Mouse (Mus musculus): Measurements from ENCODE around the gene Kif16b.

Gene Kif16b

GRCm38 (mm10) chr2:142900862-142901805 lies at the start of gene Kif16b:
TSS of gene Kif16b (minus strand) at chr2:142901531.
- peak; percentile 94 for DNase-seq (ENCODE audit: low read depth)

- no peak for DNase-seq (ENCODE audit: low read depth)
These were observed 39.7 kb upstream of the Kif16b start for GRCm38 (mm10) chr2:142940899-142941642.

DNA sequence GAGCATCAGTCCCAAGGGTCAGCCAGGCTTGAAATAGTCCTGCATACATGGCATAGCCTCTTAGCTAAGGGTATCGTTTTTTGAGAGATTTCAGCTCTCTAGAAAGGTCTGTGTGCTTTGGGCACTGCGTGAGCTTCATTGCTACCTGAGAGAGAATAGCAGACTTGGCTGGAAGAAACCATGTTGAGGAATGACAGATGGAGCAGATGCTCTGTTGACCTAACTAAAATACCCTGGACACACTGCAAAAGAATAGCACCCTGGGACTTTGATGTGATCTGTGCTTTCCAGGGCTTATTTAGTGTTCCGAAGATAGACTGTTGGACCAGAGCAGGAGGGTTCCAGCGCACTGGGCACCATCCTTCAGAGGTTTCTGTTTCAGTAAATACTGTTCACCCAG lies 29.1 kb upstream of the Kif16b start:
- DNase-seq (ENCODE audit: low read depth) = no peak

DNA sequence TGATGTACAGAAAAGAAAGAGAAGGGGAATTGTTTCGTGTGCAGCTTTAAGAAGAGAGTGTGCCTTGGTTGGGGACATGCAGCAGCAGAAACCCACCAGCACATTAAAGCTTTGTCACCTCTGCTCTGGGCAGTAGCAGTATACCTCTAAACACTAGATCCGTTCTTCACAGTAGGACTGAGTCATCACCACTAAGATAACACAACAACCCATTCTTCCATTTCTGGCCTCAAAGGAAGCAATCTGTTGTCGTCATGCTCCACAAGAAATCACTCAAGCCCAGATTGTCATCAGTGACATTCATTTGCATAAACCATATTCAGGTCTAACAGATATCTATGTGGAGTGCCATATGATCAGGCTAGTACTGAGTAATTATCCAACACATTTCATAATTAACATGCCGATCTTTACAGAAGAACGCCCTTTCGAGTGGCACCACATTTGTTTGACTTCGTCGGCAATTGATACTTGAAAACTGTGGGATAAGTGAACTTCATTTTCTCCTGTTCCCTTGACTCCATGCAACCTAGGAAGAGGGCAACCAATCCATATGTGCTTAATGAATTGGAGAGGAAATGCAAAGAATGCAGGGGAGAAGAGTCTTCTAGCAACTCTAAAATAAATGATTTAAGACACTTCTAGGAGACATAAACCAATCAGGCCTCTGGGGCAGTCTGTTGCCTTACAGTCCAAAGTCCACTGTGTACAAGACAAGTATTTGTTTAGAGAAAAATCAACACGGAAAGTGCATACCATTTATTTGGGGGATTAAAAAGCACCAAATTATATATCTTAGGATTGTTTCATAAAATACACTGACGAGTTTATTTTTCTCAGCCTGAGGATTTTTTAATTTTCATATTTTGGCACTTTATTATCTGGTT lies 28.1 kb upstream of the Kif16b start:
- DNase-seq (ENCODE audit: low read depth) = no peak

GRCm38 (mm10) chr2:142910808-142911388 lies 9.6 kb upstream of the Kif16b start:
- DNase-seq (ENCODE audit: low read depth) = no peak

DNA sequence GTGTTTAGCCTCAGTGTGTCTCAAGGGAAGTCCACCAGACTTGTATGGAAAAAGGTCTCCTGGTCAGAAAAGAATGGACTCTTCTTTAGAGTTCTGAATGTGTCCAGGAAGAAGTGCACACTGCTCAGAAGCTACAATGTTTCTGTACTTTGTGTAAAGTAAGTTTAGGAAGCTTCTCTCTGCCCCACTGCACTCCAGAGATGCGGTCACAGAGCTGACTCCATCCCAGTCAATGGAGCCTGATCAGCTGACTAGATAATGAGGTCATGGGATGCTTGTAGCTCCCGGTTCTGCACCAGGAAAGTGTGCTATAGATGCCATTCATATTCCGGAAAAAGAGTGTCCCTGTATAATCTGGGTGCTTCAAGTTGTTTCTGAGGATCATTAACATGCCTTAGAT lies 7.9 kb upstream of the Kif16b start:
- DNase-seq (ENCODE audit: low read depth) = no peak

GRCm38 (mm10) chr2:142907056-142907455 lies 5.7 kb upstream of the Kif16b start:
- DNase-seq (ENCODE audit: low read depth) = no peak

- peak; percentile 97 for DNase-seq (ENCODE audit: low read depth)
These were observed 1.9 kb upstream of the Kif16b start for GRCm38 (mm10) chr2:142902905-142903895.

GRCm38 (mm10) chr2:142900120-142900861 lies 1.0 kb downstream of the Kif16b start:
- DNase-seq (ENCODE audit: low read depth) = peak; percentile 52

GRCm38 (mm10) chr2:142893780-142894179 lies 7.6 kb downstream of the Kif16b start:
- no peak for DNase-seq (ENCODE audit: low read depth)

DNA sequence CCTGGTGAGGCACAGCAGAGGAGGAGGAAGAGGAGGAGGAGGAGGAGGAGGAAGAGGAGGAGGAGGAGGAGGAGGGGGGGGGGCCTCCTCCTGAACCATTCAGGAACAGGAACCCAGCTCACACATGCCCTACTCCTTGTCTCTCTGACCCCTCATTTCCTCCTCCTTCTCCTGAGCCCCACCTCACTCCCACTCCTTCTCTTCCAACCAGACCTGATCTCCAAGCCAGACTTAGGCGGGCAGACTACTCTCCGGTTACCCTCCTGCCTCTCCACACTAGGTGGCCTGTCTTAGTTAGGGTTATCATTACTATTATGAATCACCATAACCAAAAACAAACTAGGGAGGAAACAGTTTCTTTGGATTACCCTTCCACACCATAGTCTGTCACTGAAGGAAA lies 10.0 kb downstream of the Kif16b start:
- DNase-seq (ENCODE audit: low read depth) = no peak

GRCm38 (mm10) chr2:142884456-142884855 lies 16.9 kb downstream of the Kif16b start:
- DNase-seq (ENCODE audit: low read depth) = no peak

DNA sequence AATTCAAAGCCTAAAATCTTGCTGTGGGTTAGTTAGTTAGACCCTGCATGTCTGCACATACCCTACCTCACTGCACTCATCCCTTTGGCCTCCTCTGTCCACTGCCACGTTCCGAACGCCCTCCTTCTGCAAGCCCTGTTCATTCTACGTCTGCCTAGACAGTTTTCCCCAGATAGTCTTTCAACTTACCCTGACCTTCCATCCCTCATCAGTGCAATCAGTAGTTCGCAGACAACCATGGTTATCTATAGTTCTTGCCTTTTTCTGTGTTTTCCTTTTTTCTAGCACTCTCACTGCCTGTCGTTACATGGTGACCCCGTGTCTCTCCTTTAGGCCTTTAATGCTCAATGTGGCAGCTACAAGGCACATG lies 17.7 kb downstream of the Kif16b start:
- DNase-seq (ENCODE audit: low read depth) = no peak

DNA sequence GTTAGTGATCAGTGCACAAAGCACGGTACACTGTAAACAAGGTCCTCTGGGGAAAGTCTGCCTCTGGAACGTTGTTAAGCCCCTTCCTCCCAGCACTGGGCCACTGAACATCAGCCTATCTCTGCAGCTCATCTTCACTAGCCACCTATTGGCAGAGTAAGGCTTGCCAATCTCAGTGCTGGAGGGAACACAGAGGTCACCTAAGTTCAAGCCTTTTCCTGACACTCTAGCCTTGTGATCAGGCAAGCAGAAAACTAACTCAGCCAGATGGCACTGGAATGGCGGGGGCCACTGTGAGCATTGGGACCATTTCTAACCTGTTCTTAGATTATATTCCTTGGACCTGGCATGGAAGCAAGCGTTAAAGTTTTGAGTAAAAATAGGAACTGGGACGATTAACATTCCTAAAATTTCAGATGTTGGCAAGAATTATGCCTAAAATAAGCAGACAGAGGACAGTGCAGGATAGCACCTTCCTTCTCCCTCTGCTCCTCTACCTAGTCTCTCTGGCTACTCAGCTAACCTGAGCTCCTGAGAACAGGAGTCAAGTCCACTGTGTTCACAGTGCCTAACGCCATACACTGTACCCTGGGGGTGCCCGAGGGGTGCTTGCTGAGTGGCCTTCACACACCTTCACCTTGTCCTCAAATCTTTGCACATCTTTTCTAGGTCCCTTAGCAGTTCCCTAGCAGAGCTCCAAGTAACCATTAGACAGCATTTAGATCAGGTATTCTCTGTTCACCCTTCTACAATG lies 18.3 kb downstream of the Kif16b start:
- DNase-seq (ENCODE audit: low read depth) = no peak

DNA sequence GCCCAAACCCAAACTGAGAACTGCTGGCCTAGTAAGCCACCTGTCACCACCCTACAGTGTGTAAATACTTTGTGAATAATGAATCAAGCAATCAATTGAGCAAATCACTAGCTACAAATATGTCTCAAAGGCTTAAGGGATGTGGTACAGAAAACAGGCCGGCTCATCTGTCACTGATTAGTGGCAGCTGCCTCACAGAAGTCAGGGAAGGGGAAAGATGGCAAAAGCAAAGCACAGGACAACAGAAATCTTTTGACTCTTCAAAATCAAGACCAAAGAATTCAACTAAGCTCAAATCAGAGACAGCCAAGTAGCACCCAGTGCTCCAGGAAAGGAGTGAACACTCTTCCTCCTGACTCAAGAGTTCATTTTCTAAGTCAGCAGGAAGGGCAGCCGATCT lies 18.9 kb downstream of the Kif16b start:
- DNase-seq (ENCODE audit: low read depth) = no peak

GRCm38 (mm10) chr2:142881177-142881576 lies 20.2 kb downstream of the Kif16b start:
- no peak for DNase-seq (ENCODE audit: low read depth)

DNA sequence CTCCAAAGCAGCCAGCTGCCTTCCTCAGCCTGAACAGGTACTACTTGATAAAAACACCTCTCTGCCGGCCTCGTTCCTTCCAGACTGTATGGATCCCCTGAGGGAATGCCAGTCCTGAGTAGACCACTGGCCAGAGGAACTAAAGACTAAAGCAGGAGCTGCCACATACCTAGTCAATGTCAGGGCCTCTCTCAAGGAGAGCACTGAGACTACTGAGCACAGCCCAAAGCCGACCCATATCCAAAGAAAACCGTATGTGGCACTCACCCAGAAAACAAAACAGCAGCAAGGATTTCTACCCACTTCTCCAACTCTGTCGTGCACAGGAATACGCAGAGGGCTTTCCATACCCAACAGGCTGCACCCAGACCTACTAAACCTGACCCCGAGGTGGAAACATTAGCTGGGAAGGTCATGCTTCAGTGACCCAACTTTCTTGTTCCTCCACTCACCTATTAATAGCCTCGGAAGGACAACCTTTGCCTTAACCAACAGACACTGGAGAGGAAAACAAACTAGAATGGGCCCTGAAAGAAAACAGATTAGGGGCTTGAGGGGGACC lies 22.0 kb downstream of the Kif16b start:
- DNase-seq (ENCODE audit: low read depth) = no peak

DNA sequence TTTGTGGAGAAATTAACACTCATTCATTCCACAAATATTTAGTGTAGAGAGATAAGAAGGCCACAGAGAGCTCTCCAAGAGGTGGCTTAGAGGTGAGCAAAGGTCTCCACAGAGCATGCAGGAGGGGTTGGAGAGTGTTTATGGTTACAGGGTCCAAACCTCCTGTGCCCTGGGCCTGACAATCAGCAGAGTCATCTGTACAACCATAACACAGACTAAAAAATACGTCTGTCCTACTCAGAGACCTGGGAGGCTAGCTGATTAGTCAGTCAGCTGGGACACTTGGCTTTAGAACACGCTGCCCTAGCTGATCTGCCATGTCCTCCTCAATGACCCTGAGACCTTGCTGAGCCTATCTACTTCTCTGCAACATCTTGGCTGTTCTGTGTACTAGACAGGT lies 24.7 kb downstream of the Kif16b start:
- DNase-seq (ENCODE audit: low read depth) = no peak

GRCm38 (mm10) chr2:142875936-142876335 lies 25.4 kb downstream of the Kif16b start:
- DNase-seq (ENCODE audit: low read depth) = no peak
